ENCODE assay signal across 13 mouse cellular contexts in the genomic region with DNA sequence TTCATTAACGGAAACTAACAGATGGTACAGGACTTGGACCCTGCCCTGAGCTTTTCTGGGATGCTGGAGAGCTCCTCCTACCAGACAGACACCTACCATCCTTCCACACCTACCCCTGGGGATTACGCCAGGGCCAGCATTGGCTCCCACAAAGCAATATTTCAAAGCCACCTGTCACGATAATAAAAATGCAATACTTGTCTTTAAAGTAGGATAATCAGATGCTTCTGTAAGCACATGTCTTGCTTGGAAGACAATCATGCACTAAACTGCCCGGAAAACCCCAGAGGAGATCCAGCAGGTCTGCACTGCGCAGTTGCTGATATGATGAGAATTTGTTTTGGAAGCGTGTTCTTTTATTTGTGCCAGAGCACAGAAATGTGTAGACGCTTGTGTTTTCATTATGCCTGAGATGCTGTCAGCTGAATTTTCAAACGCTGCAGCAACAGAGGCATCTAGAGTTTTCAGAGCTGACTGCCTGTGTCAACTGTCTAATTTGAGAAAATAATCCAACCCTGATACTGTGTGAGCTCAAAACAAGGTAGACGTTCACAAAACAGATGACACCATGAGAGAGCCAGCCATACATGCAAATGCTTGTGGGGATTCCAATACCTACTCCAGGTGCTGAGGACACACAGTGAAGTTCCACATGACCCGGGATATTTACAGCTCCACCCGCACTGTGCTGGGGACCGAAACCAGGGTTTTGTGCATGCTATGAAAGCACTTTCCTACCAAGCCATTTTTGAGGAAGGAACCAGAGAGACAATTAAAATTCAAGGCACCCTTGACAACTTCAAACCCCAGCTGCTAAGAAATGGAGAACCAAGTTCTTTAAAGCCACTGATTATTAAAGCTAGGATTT. TPM values are rescaled to one million over a fixed set of nuclear protein-coding genes. Genes with fewer than 3 reads are reported as not detected.
DNase-seq lines count a peak whose midpoint lies in the region; ATAC-seq lines count a peak whose summit lies in the region.
"Had no signal": no experiment of that assay in that cellular context is flagged by ENCODE, and none has a peak within 500 bp of the region (broad histone marks: within the 10 kb centered on the region; RNA-seq: fewer than 3 reads in every experiment).

No protein-coding gene starts in this region.

- peak overlapping the region; percentile 69 for H3K27ac ChIP-seq in intestine, embryonic 14.5 days (ENCODE audit: low read depth)
- H3K27ac ChIP-seq: embryonic facial prominence, embryonic 12.5 days; neural tube, embryonic 13.5 days had no signal

- no peaks in the 10 kb centered on the region for H3K27me3 ChIP-seq in intestine, embryonic 14.5 days (replicated peaks; ENCODE audit: control insufficient read depth, insufficient read depth, low read length)
- H3K27me3 ChIP-seq: embryonic facial prominence, embryonic 12.5 days; neural tube, embryonic 13.5 days had no signal

- intact Hi-C loops in heart, postnatal 36 days (cut with DNase I) = no loop called here

- no peak overlapping the region for H3K9ac ChIP-seq in intestine, embryonic 14.5 days (ENCODE audit: low read length)
- H3K9ac ChIP-seq: embryonic facial prominence, embryonic 12.5 days; neural tube, embryonic 13.5 days had no signal

- H3K4me2 ChIP-seq in intestine, embryonic 14.5 days (ENCODE audit: low read length) = no peak overlapping the region
- H3K4me2 ChIP-seq: embryonic facial prominence, embryonic 12.5 days; neural tube, embryonic 13.5 days had no signal

- peak; percentile 39 to 64 for DNase-seq in heart, adult 18-20 months
- DNase-seq in heart, postnatal 36 days = no peak
- DNase-seq in right cerebral cortex, adult 2 months (ENCODE audit: low spot score in 2 of 2) = peak; percentile 15 to 23
- no peak for DNase-seq in right cerebral cortex, postnatal 36 days (ENCODE audit: low spot score in 2 of 2)
- DNase-seq in intestine, embryonic 14.5 days (ENCODE audit: low spot score) = no peak
- DNase-seq in skeletal muscle tissue, adult 2 months (ENCODE audit: low read depth, low spot score) = peak; percentile 39
- no peak for DNase-seq in adipocyte (ENCODE audit: low spot score)
- no peak for DNase-seq in embryo, embryonic 10 days (ENCODE audit: low spot score)
- DNase-seq: adrenal gland, adult 8-10 months; lung, postnatal 36 days had no signal

- WGBS in intestine, embryonic 14.5 days = 82% methylated on average over 12 of the region's 12 CpGs

- no peak for ATAC-seq in intestine, embryonic 14.5 days (replicated peaks; ENCODE audit: low FRiP score, low TSS enrichment, low read depth)

- no peak overlapping the region for H3K4me3 ChIP-seq in intestine, embryonic 14.5 days (ENCODE audit: low read depth, low read length)
- H3K4me3 ChIP-seq: embryonic facial prominence, embryonic 12.5 days; neural tube, embryonic 13.5 days had no signal

- H3K4me1 ChIP-seq in intestine, embryonic 14.5 days (replicated peaks; ENCODE audit: control insufficient read depth, insufficient read depth, low read length) = peaks cover 12% of the 10 kb centered on the region
- H3K4me1 ChIP-seq: embryonic facial prominence, embryonic 12.5 days had no signal

- no peaks in the 10 kb centered on the region for H3K36me3 ChIP-seq in intestine, embryonic 14.5 days (ENCODE audit: control insufficient read depth, insufficient read depth, low read length)
- H3K36me3 ChIP-seq: embryonic facial prominence, embryonic 12.5 days; G1E; neural tube, embryonic 13.5 days had no signal

- no peaks in the 10 kb centered on the region for H3K9me3 ChIP-seq in intestine, embryonic 14.5 days (ENCODE audit: control insufficient read depth, low read length)
- H3K9me3 ChIP-seq: embryonic facial prominence, embryonic 12.5 days; G1E; neural tube, embryonic 13.5 days had no signal

RNA-seq across cellular contexts. Expression of a gene that starts 11.4 kb away (rescaled TPM):
- total RNA-seq in heart, adult 18-20 months (2021) = under 1 TPM; 0.17 to 0.33 TPM
- under 1 TPM; 0.17 to 0.27 TPM for total RNA-seq in heart, postnatal 36 days (2021)
- polyA plus RNA-seq in intestine, embryonic 14.5 days (2014; fragmentation: Nextera tagmentation; extraction: Ambion mirVana) = 1.6 and 2.3 TPM in 2 replicates
- polyA plus RNA-seq: G1E had no signal

Comparison
In these comparisons a context has a peak if more than half of its experiments do, and no peak if none do; other contexts are left out.
1. DNase-seq: peak in heart, adult 18-20 months (2 of 2), right cerebral cortex, adult 2 months (2 of 2) and skeletal muscle tissue, adult 2 months (single experiment); none in heart, postnatal 36 days (0 of 2), right cerebral cortex, postnatal 36 days (0 of 2), intestine, embryonic 14.5 days (single experiment), adipocyte (single experiment) and embryo, embryonic 10 days (single experiment).